Mouse (Mus musculus): Measurements from ENCODE around the gene Fam47c.

Fam47c gene

GRCm38 (mm10) chrX:78737463-78737862 is at the start of gene Fam47c:
Fam47c (plus strand) TSS chrX:78737763.
- no peak for DNase-seq (ENCODE audit: low spot score)

- DNase-seq (ENCODE audit: low spot score) = no peak
Measured at GRCm38 (mm10) chrX:78769408-78769807, 31.8 kb downstream of the Fam47c start.

- DNase-seq (ENCODE audit: low spot score) = no peak
Measured at GRCm38 (mm10) chrX:78777078-78777477, 39.5 kb downstream of the Fam47c start.

Data from embryo, embryonic 10.5 days (tissue).